Mouse (Mus musculus) CH12.LX (cell line): ENCODE data around the gene Apmap.

Source experiments
- CHD2 ChIP-seq: IDR thresholded peaks from 2 replicates; pipeline ENCODE4 v1.6.1; 2011; ENCODE audit warnings: low read length, improper control_type of control experiment
- CTCF ChIP-seq, 2 experiments: IDR thresholded peaks in 1 of 2; conservative IDR thresholded peaks in 1 of 2; 2 replicates each; pipeline ENCODE4 v1.5.1; 2011 to 2012; ENCODE audit warnings: low read depth in 2 of 2, low read length in 2 of 2, improper control_type of control experiment in 1 of 2, inconsistent platforms in 1 of 2, mild to moderate bottlenecking in 1 of 2, moderate library complexity in 1 of 2
- KAT2A ChIP-seq: IDR thresholded peaks from 2 replicates; pipeline ENCODE4 v1.6.1; 2012; ENCODE audit warnings: low read length, improper control_type of control experiment, inconsistent platforms; ENCODE audit not compliant: insufficient replicate concordance
- MAX ChIP-seq: IDR thresholded peaks from 2 replicates; pipeline ENCODE4 v1.6.1; 2011; ENCODE audit warnings: low read length, improper control_type of control experiment
- NELFE ChIP-seq: IDR thresholded peaks from 2 replicates; pipeline ENCODE4 v1.6.1; 2011; ENCODE audit warnings: low read depth, low read length, improper control_type of control experiment
- PAX5 ChIP-seq: IDR thresholded peaks from 2 replicates; pipeline ENCODE4 v1.6.1; 2012; ENCODE audit warnings: low read length, inconsistent platforms, mixed read lengths
- POLR2A ChIP-seq: IDR thresholded peaks from 2 replicates; pipeline ENCODE4 v1.6.1; 2011; ENCODE audit warnings: low read depth, mild to moderate bottlenecking, improper control_type of control experiment, low read length
- SIN3A ChIP-seq: IDR thresholded peaks from 2 replicates; pipeline ENCODE4 v1.6.1; 2012; ENCODE audit warnings: low read length, improper control_type of control experiment, inconsistent platforms
- SMC3 ChIP-seq: IDR thresholded peaks from 2 replicates; pipeline ENCODE4 v1.6.1; 2011; ENCODE audit warnings: low read depth, low read length, improper control_type of control experiment
- TCF12 ChIP-seq: IDR thresholded peaks from 2 replicates; pipeline ENCODE4 v1.6.1; 2014; ENCODE audit warnings: low read depth, mild to moderate bottlenecking, inconsistent platforms, low read length, improper control_type of control experiment
- USF1 ChIP-seq: IDR thresholded peaks from 2 replicates; pipeline ENCODE4 v1.6.1; 2014; ENCODE audit warnings: low read depth, mild to moderate bottlenecking, inconsistent platforms, low read length, improper control_type of control experiment
- ZC3H11A ChIP-seq: IDR thresholded peaks from 2 replicates; pipeline ENCODE4 v1.6.1; 2012; ENCODE audit warnings: low read depth, mild to moderate bottlenecking, inconsistent platforms, low read length, improper control_type of control experiment

DNA sequence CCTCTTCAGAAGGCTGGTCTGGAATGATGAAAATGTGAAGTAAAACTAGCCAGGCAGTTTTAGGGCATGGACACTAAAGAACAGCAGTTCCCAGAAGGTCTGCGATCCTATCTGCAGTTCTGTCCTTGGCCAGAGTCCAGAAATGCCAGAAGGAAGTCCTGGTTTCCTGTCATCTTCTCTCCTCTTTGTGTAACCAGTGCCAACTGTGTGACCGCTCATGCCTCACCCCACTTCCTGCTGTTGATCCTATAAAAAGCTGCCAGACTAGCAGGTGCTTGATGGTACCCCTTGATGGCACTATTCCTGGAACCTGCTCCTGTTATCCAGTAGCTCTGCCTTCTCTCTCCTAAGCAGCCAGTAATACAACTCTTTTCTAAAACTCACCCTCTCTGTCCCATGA, 41.3 kb downstream of the Apmap start:
- no peak for TF ChIP-seq MAX
- no peak for TF ChIP-seq KAT2A
- no peak for TF ChIP-seq SMC3
- TF ChIP-seq CTCF (conservative IDR thresholded peaks at IDR 0.05 in 1 of 2, IDR thresholded peaks at IDR 0.05 in 1 of 2; ENCODE audit: low read depth in 2 of 2, low read length in 2 of 2): no peak
- no peak for TF ChIP-seq ZC3H11A
- no peak for TF ChIP-seq TCF12
- no peak for TF ChIP-seq PAX5
- no peak for TF ChIP-seq POLR2A
- TF ChIP-seq CHD2: no peak
- no peak for TF ChIP-seq NELFE
- TF ChIP-seq SIN3A: no peak
- no peak for TF ChIP-seq USF1
